ENCODE assay signal across 8 mouse cellular contexts in genomic region chr7:116334669-116335038, GRCm38 (mm10). TPM values are rescaled to one million over a fixed set of nuclear protein-coding genes. Genes with fewer than 3 reads are reported as not detected.
DNase-seq lines count a peak whose midpoint lies in the region; ATAC-seq and TF ChIP-seq lines count a peak whose summit lies in the region.

No protein-coding gene starts in this region.

- no peak for DNase-seq in heart, postnatal 25 days (ENCODE audit: low spot score)
- no peak for DNase-seq in G1E (ENCODE audit: low spot score)
- peak; percentile 35 for DNase-seq in forebrain, postnatal 0 days
- DNase-seq in midbrain, embryonic 10.5 days (ENCODE audit: low spot score) = no peak
- DNase-seq in gastrocnemius, postnatal 4 days (ENCODE audit: low spot score in 2 of 2) = no peak
- no peak for DNase-seq in layer of hippocampus, postnatal 10 days (ENCODE audit: low spot score in 2 of 2)

- TF ChIP-seq CTCF in G1E (IDR thresholded peaks at IDR 0.05; ENCODE audit: low read depth, low read length) = no peak
- no peak for TF ChIP-seq CTCF in forebrain, postnatal 0 days (IDR thresholded peaks at IDR 0.05; ENCODE audit: low read depth)

- peak overlapping the region; percentile 91 for H3K4me3 ChIP-seq in heart, embryonic 15.5 days
- peak overlapping the region; percentile 92 for H3K4me3 ChIP-seq in G1E (ENCODE audit: low read depth, low read length)
- peak overlapping the region; percentile 91 for H3K4me3 ChIP-seq in forebrain, postnatal 0 days (ENCODE audit: low read depth, low read length)
- peak overlapping the region; percentile 74 for H3K4me3 ChIP-seq in midbrain, embryonic 10.5 days

- peaks cover 36% of the 10 kb centered on the region for H3K36me3 ChIP-seq in heart, embryonic 15.5 days
- peaks cover 47% of the 10 kb centered on the region for H3K36me3 ChIP-seq in G1E (replicated peaks)
- peaks cover 25% of the 10 kb centered on the region for H3K36me3 ChIP-seq in forebrain, postnatal 0 days (ENCODE audit: insufficient read depth)
- H3K36me3 ChIP-seq in midbrain, embryonic 10.5 days = peaks cover 54% of the 10 kb centered on the region

- no peaks in the 10 kb centered on the region for H3K27me3 ChIP-seq in heart, embryonic 15.5 days
- no peaks in the 10 kb centered on the region for H3K27me3 ChIP-seq in G1E (ENCODE audit: insufficient read depth, low read length)
- no peaks in the 10 kb centered on the region for H3K27me3 ChIP-seq in forebrain, postnatal 0 days (ENCODE audit: insufficient read depth, low read length)
- no peaks in the 10 kb centered on the region for H3K27me3 ChIP-seq in midbrain, embryonic 10.5 days (ENCODE audit: low read depth, poor library complexity, severe bottlenecking)

- 17% methylated on average over 8 of the region's 8 CpGs for WGBS in heart, embryonic 15.5 days
- WGBS in forebrain, postnatal 0 days = 22% methylated on average over 8 of the region's 8 CpGs
- 28% methylated on average over 8 of the region's 8 CpGs for WGBS in midbrain, embryonic 10.5 days

- no peak overlapping the region for H3K27ac ChIP-seq in heart, embryonic 15.5 days
- no peak overlapping the region for H3K27ac ChIP-seq in forebrain, postnatal 0 days (ENCODE audit: low read depth, low read length)
- H3K27ac ChIP-seq in midbrain, embryonic 10.5 days (replicated peaks) = peak overlapping the region; percentile 93

- H3K9ac ChIP-seq in heart, embryonic 15.5 days = peak overlapping the region; percentile 96
- peak overlapping the region; percentile 99 for H3K9ac ChIP-seq in forebrain, postnatal 0 days

- ATAC-seq in heart, embryonic 15.5 days (replicated peaks; ENCODE audit: insufficient number of reproducible peaks, insufficient read depth, low FRiP score, low read depth) = no peak
- ATAC-seq in G1E (ENCODE audit: extremely low read depth, insufficient number of reproducible peaks, low FRiP score, poor library complexity, severe bottlenecking) = no peak
- no peak for ATAC-seq in forebrain, postnatal 0 days
- ATAC-seq in megakaryocyte progenitor cell, adult 5-6 weeks (replicated peaks; ENCODE audit: poor library complexity) = no peak

- peak overlapping the region; percentile 77 for H3K4me2 ChIP-seq in heart, embryonic 15.5 days
- peak overlapping the region; percentile 85 for H3K4me2 ChIP-seq in forebrain, postnatal 0 days (ENCODE audit: low read depth)

- no peaks in the 10 kb centered on the region for H3K9me3 ChIP-seq in heart, embryonic 15.5 days (replicated peaks)
- H3K9me3 ChIP-seq in G1E (replicated peaks) = no peaks in the 10 kb centered on the region
- H3K9me3 ChIP-seq in forebrain, postnatal 0 days (ENCODE audit: low read length) = no peaks in the 10 kb centered on the region
- no peaks in the 10 kb centered on the region for H3K9me3 ChIP-seq in midbrain, embryonic 10.5 days (replicated peaks)

- H3K4me1 ChIP-seq in heart, embryonic 15.5 days (replicated peaks) = peaks cover 13% of the 10 kb centered on the region
- peaks cover 18% of the 10 kb centered on the region for H3K4me1 ChIP-seq in G1E (ENCODE audit: insufficient read depth, low read depth, low read length)
- H3K4me1 ChIP-seq in forebrain, postnatal 0 days (ENCODE audit: insufficient read depth) = no peaks in the 10 kb centered on the region
- peaks cover 20% of the 10 kb centered on the region for H3K4me1 ChIP-seq in midbrain, embryonic 10.5 days

- intact Hi-C loops in heart, postnatal 25 days (cut with DNase I) = loop anchor here (2.0 to 5.0 kb wide), 3 partner anchors 108 to 273 kb away; partner anchors contain the start of gene Pik3c2a

RNA-seq across cellular contexts. Expression of gene Rps13, which starts 0.7 kb away (rescaled TPM):
- 489 and 502 TPM in 2 replicates for polyA plus RNA-seq in heart, embryonic 15.5 days (2015; fragmentation: Nextera tagmentation; extraction: Ambion mirVana)
- 100 to 1,000 TPM; 316 to 318 TPM for total RNA-seq in heart, postnatal 25 days (2021)
- total RNA-seq in G1E (2014; fragmentation: Nextera tagmentation) (666 and 739 TPM in 2 replicates), G1E (2017) (2,275 and 3,588 TPM in 2 replicates)
- 2,567 and 2,962 TPM in 2 replicates for polyA plus RNA-seq in G1E (2012)
- total RNA-seq in forebrain, postnatal 0 days (2014; rRNA removed) = 588 and 1,020 TPM in 2 replicates
- 505 and 644 TPM in 2 replicates for polyA plus RNA-seq in forebrain, postnatal 0 days (2015; fragmentation: Nextera tagmentation; extraction: Ambion mirVana)
- 708 and 841 TPM in 2 replicates for polyA plus RNA-seq in midbrain, embryonic 10.5 days (2016; fragmentation: Nextera tagmentation; extraction: Ambion mirVana)
- 100 to 1,000 TPM; 486 to 492 TPM for total RNA-seq in gastrocnemius, postnatal 4 days (2021)
- total RNA-seq in megakaryocyte progenitor cell, adult 5-6 weeks (2015) = 1,937 and 1,943 TPM in 2 replicates
- total RNA-seq in megakaryocyte progenitor cell, adult 5-6 weeks (2017) = 3,821 and 3,826 TPM in 2 replicates
- 100 to 1,000 TPM; 282 to 291 TPM for total RNA-seq in layer of hippocampus, postnatal 10 days (2021)

RNA-seq across cellular contexts. Expression of gene Plekha7, which starts 26.5 kb away (rescaled TPM):
- 32.7 and 41.7 TPM in 2 replicates for polyA plus RNA-seq in heart, embryonic 15.5 days (2015; fragmentation: Nextera tagmentation; extraction: Ambion mirVana)
- total RNA-seq in heart, postnatal 25 days (2021) = 1 to 10 TPM; 6.7 to 6.8 TPM
- total RNA-seq in G1E (2014; fragmentation: Nextera tagmentation) (16.8 and 18.5 TPM in 2 replicates), G1E (2017) (9.4 and 10.1 TPM in 2 replicates)
- 33.4 and 37.8 TPM in 2 replicates for polyA plus RNA-seq in G1E (2012)
- total RNA-seq in forebrain, postnatal 0 days (2014; rRNA removed) = 9.9 and 17.0 TPM in 2 replicates
- polyA plus RNA-seq in forebrain, postnatal 0 days (2015; fragmentation: Nextera tagmentation; extraction: Ambion mirVana) = 3.3 and 5.4 TPM in 2 replicates
- 25.5 and 25.7 TPM in 2 replicates for polyA plus RNA-seq in midbrain, embryonic 10.5 days (2016; fragmentation: Nextera tagmentation; extraction: Ambion mirVana)
- 1 to 10 TPM; 4.0 TPM for total RNA-seq in gastrocnemius, postnatal 4 days (2021)
- total RNA-seq in megakaryocyte progenitor cell, adult 5-6 weeks (2015) = 0.12 and 0.62 TPM in 2 replicates
- 0.42 and 0.88 TPM in 2 replicates for total RNA-seq in megakaryocyte progenitor cell, adult 5-6 weeks (2017)
- 10 to 100 TPM; 20.5 to 25.9 TPM for total RNA-seq in layer of hippocampus, postnatal 10 days (2021)
